Mouse (Mus musculus): ENCODE data around the gene Sys1. TPM values are rescaled to one million over a fixed set of nuclear protein-coding genes. Genes with fewer than 3 reads are reported as not detected.
A peak's percentile ranks its signal among the peaks of the same experiment; 100 is the strongest.

The Sys1 gene
- total RNA-seq, 2 experiments from 2014 or later, result 22.2 to 26.8 TPM

DNA sequence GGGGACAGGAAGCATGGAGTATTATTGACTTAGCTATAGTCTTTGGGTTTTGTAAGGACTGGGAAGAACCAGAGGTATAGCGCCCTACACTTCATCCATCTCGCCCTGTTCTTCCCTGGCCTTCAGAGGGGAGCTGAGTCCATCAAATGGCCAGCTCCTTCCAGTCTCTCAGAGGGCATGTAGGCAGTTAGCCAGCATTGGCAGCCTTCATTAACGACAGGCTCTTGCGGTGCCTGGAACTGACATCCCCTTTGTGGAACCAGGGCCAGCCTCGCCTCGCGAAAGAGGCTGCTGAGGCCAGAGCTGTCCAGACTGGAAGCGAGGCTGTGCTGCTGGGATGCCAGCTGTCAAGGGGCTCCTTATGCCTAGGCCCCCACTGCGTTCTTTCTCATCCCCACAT lies 31.0 kb downstream of the Sys1 start:
- no peak for DNase-seq (ENCODE audit: low spot score)
- intact Hi-C loops (cut with DNase I), result no loop called here

DNA sequence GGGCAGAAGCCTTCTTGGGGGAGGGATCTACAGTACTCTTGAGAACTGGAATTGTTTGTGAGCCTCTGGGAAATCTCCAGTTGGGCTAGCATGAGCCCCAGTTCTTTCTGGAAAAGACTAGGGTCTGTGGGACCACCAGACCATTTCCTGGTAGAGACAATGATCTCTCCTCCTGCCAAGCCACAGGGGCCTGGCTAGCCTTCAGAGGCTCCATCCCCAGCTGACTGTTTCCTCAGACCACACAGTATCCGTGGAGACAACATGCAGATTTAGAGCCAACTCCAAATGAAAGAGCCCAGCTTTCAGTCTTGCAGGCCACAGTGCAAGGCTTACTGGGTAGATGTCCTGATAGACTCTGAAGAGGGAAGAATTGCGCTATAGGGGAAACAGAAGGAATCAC lies 37.4 kb downstream of the Sys1 start:
- intact Hi-C loops (cut with DNase I), result no loop called here
- no peak for DNase-seq (ENCODE audit: low spot score)

DNA sequence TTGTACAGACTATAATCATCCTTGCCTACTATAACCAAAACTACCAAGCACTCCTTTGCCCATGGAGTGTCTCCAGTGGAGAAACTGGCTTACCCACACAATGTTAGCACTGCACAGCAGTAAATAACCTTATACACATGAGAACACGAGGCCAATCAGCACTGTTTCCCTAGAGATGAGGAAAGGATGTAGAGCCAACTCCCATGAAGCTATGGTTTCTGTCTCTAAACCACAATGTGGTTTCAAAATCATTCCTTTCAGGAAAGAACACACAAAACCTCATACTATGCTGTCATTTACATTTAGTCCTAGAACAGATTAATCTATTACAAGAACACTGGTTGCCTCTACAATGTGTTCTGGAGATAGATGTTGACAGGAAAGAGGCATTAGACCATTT lies 39.6 kb downstream of the Sys1 start:
- intact Hi-C loops (cut with DNase I), result loop anchor here (5.0 kb wide), 1 partner anchor 34 kb away; the partner anchor contains the start of gene Gm20458
- no peak for DNase-seq (ENCODE audit: low spot score)

DNA sequence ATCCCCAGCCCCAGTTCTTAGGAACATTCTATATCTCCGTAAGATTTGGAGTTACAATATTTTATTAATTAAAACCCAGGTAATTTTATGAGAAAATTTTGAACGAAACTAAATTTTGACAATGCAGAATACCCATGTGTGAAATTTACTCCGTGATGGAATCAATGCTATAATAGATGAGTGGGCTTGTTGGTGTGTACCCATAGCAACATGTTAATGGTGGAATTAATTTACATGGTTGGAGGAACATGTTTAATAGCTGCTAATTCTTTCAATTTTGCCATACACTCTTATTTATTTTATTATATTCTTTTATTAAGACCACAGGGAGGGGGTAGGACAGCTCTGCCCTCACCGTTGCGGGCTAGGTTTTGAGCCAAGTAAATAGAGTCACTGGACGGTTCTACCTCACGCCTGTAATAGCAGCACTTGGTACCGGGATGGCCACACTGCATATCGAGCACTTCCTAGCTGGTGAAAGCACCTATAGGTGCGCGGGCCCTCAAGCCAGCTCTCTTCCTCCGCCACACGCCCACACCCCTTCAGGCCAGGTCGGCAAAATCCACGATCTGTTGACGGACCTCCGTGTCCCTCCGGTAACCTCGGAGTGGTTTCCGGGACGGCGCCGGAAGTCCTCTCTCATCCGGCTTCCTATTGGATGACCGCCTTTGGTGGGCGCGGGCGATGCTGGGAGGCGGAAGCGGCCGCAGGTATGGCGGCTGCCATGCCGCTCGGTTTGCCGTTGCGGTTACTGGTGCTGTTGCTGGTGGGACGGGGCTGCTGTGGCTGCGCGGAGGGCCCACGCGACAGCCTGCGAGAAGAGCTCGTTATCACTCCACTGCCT lies 40.3 kb downstream of the Sys1 start, which contains the start of gene Pigt:
Pigt (plus strand) TSS at position 674 of the 844 bp plus-strand sequence.
- intact Hi-C loops (cut with DNase I), result loop anchor here (5.0 kb wide), 1 partner anchor 35 kb away; the partner anchor contains the start of gene Gm20458
- DNase-seq (ENCODE audit: low spot score), result peak; percentile 74

DNA sequence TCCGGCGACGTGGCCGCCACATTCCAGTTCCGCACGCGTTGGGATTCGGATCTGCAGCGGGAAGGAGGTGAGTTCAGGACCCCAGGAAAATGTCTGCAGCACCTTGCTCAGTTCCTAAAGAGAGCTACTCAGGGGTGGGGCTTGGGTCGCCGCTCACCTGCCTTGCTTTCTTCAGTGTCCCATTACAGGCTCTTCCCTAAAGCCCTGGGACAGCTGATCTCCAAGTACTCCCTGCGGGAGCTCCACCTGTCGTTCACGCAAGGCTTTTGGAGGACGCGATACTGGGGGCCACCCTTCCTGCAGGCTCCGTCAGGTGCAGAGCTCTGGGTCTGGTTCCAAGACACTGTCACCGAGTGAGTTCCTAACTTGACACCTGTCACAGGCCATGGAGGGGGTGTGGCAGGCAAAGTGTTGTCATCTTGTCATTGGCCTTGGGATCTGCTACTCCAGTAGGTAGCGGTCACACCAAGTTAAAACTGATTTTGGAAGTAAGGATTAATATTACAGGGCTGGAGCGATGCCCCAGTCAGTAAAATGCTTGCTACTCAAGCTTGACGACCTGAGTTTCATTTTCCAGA lies 41.0 kb downstream of the Sys1 start:
- intact Hi-C loops (cut with DNase I), result loop anchor here (5.0 kb wide), 1 partner anchor 35 kb away; the partner anchor contains the start of gene Gm20458
- DNase-seq (ENCODE audit: low spot score), result no peak

DNA sequence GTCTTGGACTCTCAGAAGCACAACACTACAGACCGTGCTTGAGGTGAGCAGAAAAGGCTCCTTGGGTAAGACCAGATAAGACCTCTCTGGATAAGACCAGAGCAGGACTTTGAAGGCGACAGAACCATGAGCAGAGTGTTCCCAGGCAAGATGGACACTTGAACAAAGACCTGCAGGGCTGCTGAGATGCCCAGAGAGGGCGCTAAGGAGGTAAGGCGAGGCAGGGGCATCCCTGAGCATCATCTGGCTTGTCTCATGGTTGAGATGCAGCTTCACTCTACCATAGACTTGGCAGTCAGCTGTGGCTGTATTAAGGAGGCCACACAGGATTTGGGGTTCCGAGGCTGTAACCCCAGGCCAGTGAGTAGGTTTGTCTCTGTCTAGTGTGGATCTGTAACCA lies 42.6 kb downstream of the Sys1 start:
- intact Hi-C loops (cut with DNase I), result loop anchor here (5.0 kb wide), 1 partner anchor 37 kb away; the partner anchor contains the start of gene Gm20458

DNA sequence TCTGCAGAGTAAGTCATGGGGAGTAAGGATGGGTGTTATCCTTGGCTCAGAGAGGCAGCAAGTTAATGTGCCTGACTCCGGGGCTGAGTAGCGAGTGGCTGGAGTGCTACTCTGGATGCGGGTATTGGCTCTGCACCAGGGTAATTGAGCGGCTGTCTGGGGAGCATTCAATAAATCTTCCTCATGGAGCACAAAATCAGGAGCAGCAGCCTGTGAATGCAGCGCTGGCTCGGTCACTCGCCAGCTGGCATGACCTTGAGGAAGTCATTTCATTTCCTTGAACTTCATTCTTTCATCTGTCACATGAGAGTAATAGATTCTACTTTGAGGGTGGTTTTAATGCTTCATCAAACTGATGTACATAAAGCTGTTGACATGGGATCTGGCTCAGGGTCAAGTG lies 43.7 kb downstream of the Sys1 start:
- no peak for DNase-seq (ENCODE audit: low spot score)
- intact Hi-C loops (cut with DNase I), result no loop called here

More for the DNA sequence above, 42.6 kb downstream of the Sys1 start:
- DNase-seq (ENCODE audit: low spot score), result no peak

DNA sequence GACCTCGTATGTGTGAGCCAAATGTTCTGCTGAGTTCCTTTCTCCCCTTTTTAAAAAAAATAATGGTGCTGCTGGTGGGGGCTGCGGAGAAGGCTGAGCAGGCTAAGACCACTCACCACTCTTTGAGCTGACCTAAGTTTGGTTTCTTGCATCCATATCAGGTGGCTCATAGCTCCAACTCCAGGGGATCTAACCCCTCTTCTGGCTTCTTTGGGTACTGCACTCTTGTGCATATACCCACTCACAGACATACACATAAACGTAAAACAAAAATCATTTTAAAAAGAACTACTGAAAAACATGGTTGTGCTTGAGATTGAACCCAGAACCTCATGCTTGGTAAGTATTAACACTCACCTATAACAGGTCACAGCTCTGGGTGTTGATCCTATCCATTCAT lies 48.2 kb downstream of the Sys1 start:
- intact Hi-C loops (cut with DNase I), result no loop called here
- no peak for DNase-seq (ENCODE audit: low spot score)

DNA sequence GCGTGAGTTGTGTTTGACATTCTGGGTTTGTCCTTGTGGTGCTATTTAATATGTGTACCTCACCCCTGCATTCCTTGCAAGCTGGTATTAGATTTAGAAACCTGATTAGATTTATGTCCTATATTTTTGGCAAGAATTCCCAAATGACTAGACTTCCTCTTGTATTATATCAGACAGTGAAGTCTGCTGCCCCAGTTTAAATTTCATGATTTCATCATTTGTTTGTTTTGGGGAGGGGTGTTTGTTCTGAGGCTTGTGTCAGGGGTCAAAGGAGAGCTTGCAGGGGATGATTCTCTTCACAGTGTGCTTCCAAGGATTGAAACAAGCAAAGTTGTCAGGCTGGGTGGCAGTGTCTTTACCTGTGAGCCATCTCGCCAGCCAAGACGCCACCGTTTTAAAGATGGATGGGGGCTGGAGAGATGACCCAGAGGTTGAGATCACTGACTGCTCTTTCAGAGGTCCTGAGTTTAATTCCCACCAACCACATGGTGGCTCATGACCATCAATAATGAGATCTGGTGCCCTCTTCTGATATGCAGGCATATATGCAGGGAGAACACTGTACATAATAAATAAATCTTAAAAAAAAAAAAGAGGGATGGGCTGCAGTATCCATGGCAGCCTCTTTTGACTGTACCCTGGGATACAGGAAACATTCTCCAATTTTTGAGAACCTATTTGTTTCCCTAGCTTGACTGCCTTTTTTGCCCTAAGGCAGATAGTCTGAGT lies 49.0 kb downstream of the Sys1 start:
- intact Hi-C loops (cut with DNase I), result no loop called here
- DNase-seq (ENCODE audit: low spot score), result no peak

DNA sequence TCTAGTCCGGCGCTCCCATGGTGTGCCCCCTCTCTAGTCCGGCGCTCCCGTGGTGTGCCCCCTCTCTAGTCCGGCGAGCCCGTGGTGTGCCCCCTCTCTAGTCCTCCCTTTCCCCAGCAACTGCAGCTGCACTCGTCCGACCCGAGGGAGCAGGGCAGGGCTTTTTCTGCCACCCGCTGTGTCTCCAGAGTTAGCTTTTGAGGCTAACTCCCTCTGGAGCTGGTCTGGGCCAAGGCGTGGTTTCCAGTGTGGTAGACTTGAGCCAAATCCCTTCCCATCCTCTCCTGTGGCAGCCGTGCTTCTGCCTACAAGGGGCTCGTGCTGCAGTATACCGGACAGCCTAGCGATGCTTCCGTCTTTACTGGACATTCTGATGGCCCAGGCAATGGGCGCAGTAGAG lies 51.0 kb downstream of the Sys1 start:
- intact Hi-C loops (cut with DNase I), result no loop called here
- DNase-seq (ENCODE audit: low spot score), result no peak

DNA sequence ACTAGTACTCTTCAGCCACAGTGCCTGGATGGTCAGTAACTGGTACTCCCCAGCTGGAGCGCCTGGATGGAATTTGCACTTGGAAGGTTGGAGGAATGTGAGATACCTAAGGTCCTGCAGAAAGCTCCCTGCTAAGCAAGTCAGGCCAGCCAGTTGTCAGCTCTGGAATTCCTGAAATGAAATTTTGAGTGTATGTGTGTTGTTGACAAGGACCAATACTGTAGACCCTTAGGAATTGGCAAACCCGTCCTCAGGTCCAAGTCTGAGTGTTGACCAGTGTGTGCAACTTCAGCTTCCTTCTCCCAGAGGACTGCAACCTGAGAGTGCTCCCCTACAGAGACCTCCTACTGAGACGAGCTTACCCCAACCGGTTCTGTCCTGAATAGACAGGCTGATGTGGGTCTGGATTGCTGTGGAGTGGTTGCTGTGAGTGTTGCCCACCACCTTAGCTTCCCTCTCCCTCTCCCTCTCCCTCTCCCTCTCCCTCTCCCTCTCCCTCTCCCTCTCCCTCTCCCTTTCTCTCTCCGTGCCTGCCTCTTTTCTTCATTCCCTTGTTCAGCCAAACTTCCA lies 53.9 kb downstream of the Sys1 start:
- no peak for DNase-seq (ENCODE audit: low spot score)
- intact Hi-C loops (cut with DNase I), result no loop called here

DNA sequence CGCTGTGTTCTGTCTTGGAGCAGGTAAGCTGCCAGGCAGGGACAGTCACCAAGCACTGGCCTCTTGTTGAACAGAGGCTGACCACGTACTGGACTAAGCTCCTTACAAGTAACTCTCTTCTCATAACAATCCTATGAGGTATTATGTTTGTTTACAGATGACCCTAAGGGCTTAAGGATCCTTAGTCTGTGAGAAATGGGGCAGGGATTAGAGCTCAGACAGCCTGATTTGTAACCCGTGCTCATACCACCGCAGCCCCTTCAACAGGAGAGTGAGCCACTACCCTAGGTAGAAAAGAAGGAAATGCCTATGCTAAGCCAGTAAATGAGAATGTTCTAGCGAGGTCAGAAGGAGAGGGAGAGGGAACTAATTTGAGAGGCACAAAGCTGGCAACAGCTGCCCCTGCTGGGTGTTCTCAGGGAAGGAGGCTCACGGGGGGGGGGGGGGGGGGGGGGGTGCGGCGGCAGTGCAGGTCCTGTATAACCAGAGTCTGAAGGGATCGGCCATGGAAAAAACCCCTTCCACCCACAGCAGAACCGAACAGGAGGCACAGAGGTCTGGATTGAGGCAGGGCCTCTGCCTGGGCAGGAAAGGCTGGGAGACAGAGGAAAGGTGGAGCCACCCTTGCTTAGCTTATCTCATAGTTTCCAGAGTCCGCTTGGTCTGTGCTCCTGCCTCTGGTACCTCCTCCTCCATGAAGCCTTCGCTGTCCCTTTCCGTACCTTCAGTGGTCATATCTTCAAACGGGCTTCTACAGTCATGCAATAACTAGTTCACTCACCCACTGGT lies 55.6 kb downstream of the Sys1 start:
- intact Hi-C loops (cut with DNase I), result no loop called here
- DNase-seq (ENCODE audit: low spot score), result peak; percentile 38

DNA sequence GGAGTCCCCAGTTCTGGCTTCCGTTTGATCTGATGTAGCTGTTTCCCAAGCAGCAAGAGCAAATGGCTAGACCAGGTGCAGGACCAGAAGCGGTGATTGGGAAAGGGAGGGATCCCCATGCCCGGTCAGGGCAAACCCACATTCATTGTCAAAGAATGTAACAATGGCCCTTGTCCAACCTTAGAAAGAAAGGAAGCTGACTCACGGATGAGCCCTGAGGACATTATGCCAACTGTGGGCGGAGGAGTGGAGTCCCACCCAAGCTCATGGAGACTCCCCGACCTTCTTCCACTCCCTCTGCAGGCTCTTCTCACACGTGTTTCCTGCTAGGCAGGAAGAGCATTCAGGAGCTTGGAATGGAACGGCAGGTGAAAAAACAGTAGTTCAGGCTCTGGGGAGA lies 56.6 kb downstream of the Sys1 start:
- intact Hi-C loops (cut with DNase I), result no loop called here
- DNase-seq (ENCODE audit: low spot score), result peak; percentile 65

DNA sequence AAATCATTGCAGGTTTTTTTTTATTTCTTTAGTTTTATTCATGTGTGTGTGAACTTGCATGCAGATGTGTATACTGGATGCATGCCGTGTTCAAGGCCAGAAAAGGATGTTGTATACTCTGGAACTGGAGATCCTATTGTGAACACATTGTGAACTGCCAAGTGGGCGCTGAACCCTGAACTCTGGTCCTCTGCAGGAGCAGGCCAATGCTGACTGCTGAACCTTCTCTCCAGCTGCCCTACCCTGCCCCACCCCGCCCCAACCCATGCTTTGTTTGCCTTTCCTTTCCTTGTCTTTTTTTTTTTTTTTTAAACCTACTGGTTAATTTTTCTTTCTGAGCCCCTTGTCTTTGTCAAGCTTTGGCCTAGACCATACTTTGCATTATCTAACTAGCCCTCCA lies 58.2 kb downstream of the Sys1 start:
- DNase-seq (ENCODE audit: low spot score), result no peak
- intact Hi-C loops (cut with DNase I), result no loop called here

DNA sequence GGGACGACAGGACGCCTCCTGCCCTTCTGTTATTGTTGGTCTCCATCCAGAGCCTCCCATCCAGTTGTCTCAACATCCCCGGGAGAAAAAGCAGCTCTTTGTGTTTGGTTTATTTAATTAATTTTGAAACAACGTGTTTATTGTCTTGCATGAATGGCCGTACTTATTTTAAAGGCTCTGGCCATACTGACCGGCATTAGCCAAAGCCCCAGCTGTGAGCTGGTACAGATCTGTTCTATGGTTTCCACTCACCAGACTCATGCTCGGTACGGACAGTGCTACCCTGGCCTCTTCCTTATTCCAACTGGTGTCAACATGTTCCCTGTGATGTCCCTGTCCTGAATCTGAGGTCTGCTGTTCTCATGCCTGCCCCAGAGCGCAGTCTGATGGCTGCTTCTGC lies 59.1 kb downstream of the Sys1 start:
- intact Hi-C loops (cut with DNase I), result no loop called here
- DNase-seq (ENCODE audit: low spot score), result no peak

DNA sequence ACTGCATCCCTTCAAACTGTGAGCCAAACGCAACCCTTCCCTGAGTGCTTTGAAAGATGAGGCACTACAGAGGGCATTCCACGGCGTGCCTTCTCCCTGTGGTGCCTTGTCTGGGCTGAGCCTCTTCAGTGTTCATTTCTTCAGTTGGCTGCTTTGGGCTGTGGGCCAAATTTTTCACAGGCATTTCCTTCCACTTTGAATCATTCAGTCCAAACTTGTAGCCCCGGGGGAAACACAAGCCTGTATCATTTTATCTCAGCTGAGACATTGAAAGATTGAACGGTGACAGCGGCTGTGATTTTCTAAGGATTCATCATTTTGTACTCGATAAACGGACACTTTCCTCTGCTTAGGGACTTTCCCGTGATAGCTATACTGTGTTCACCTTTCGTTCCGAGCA lies 59.8 kb downstream of the Sys1 start:
- intact Hi-C loops (cut with DNase I), result no loop called here
- no peak for DNase-seq (ENCODE audit: low spot score)

DNA sequence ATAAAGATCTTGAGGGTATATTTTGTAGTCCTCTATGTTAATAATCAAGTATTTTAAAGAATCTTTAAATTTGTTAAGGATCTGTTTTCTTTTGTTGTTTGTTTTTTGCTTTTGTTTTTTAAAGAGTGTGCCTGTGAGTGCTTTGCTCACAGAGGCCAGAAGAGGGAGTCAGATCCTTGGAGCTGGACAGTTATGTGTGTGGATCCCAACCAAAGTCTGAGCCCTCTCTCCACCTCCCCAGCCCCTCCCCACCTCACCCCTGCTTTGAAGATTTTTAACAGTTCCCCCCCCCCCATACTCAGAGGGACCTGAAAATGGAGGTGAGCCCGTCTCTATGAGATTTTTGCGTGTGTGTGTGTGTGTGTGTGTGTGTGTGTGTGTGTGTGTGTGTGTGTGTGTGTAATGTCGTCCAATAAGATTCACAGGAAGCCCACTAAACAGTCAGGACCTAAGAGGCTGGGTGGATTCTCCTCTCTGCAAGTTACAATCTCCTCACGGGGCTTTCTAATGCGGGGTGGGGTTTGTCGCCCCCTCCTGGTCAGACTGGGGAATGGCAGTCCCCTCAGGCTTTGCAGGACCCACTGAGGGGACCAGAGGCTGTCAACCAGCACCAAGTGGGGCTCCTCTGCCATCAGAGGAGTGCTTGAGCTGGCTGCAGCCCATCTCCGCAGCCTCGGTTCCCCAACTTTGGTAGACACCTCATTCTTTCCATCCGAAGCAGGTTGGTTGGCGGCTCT lies 60.9 kb downstream of the Sys1 start:
- intact Hi-C loops (cut with DNase I), result loop anchor here (1.0 kb wide), 1 partner anchor 47 kb away; no protein-coding TSS in a partner anchor
- DNase-seq (ENCODE audit: low spot score), result peak; percentile 28

DNA sequence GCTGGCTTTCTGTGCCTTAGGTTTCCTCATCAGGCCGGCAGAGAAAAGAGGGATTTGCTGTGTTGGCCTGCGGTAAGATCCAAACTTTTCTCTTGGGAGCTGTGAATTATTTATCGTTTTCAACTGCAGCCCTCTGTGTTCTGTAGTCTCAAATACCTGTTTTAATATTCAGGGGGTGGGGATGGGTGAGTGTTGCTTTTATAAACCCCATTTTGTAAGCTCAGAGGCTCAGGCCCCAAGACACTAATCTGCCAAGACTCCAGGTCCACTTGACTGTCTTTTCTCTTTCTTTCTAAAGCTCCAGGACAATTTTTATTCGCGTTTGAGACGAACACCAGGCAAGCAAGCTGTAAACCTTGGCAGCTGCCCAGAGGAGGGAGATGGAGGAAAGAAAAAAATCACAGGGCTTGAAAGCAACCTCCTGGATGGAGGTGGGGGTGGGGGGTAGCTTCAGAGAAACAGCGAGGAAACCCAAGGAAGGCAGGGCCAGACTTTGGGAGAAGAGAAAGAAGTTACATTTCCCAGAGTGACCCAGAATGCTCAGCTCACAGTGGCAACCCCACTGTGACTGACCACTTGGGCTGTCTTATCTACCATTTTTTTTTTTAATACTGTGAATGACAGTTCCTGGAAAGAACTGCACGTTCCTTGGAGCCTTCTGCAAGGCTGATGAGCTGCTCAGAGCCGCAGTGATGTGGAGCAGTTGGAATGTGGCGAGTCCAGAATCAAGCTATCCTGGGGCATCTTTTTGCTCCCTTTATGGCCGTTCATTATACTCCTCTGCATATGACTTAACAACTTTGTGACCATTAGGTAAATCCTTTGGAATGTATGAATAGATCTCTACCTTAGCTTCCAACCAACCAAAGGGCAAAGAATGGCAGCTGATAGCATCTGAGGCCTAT lies 61.8 kb downstream of the Sys1 start:
- intact Hi-C loops (cut with DNase I), result no loop called here
- DNase-seq (ENCODE audit: low spot score), result no peak

Data from heart, postnatal 25 days (tissue).